Mouse (Mus musculus) intestine, embryonic 14.5 days (tissue): ENCODE data around the gene Fmn2. TPM values are rescaled to one million over a fixed set of nuclear protein-coding genes. Genes with fewer than 3 reads are reported as not detected.
A peak's percentile ranks its signal among the peaks of the same experiment; 100 is the strongest.

Experiments
- ATAC-seq: fragments of 200-750 bp; cut with Nextera tagmentation; replicated peaks from 2 replicates; pipeline ENCODE4 v1.8.0; 2017; ENCODE audit warnings: low read depth, moderate number of reproducible peaks, moderate TSS enrichment, moderate library complexity; ENCODE audit not compliant: low FRiP score, low TSS enrichment
- DNase-seq: peaks from one replicate; pipeline ENCODE4 v3.0.0-alpha.2; 2018; ENCODE audit warnings: low spot score
- H3K27ac ChIP-seq: fragments of 300-500 bp; sonication (generic); 2 replicates; pipeline ENCODE4 v1.5.1; 2014; ENCODE audit warnings: low read depth, mild to moderate bottlenecking, control low read depth
- H3K27me3 ChIP-seq: fragments of 300-500 bp; sonication (generic); replicated peaks from 2 replicates; pipeline ENCODE4 v1.6.1; 2014; ENCODE audit warnings: low read length, control low read depth; ENCODE audit not compliant: control insufficient read depth, insufficient read depth
- H3K36me3 ChIP-seq: fragments of 300-500 bp; sonication (generic); 2 replicates; pipeline ENCODE4 v1.6.1; 2014; ENCODE audit warnings: low read length, control low read depth; ENCODE audit not compliant: control insufficient read depth, insufficient read depth
- H3K4me1 ChIP-seq: fragments of 300-500 bp; sonication (generic); replicated peaks from 2 replicates; pipeline ENCODE4 v1.6.1; 2014; ENCODE audit warnings: low read length, control low read depth, mixed read lengths; ENCODE audit not compliant: control insufficient read depth, insufficient read depth
- H3K4me2 ChIP-seq: fragments of 300-500 bp; sonication (generic); 2 replicates; pipeline ENCODE4 v1.6.1; 2014; ENCODE audit warnings: low read length
- H3K4me3 ChIP-seq: fragments of 300-500 bp; sonication (generic); 2 replicates; pipeline ENCODE4 v1.5.1; 2014; ENCODE audit warnings: low read depth, low read length, control low read depth, mixed read lengths
- H3K9ac ChIP-seq: fragments of 300-500 bp; sonication (generic); 2 replicates; pipeline ENCODE4 v1.6.1; 2014; ENCODE audit warnings: mild to moderate bottlenecking, low read length
- H3K9me3 ChIP-seq: fragments of 300-500 bp; sonication (generic); 2 replicates; pipeline ENCODE4 v1.6.1; 2016; ENCODE audit warnings: low read length, control low read depth; ENCODE audit not compliant: control insufficient read depth
- WGBS: fragments of 180-500 bp; shearing (Covaris S2); extraction: QIAGEN DNeasy Blood & Tissue Kit; methylation state at CpG from one replicate; pipeline ENCODE4 v1.1.7; 2014; 5-methylcytosine and 5-hydroxymethylcytosine counted together
- polyA plus RNA-seq: library from polyadenylated mRNA; unstranded; fragments of >200 nt; fragmentation: Nextera tagmentation; extraction: Ambion mirVana; gene quantifications from 2 replicates; pipeline ENCODE4 v1.2.1, GENCODE M21; 2014

The Fmn2 gene
- polyA plus RNA-seq, 1 experiment from 2014 or later: 2.1 TPM

GRCm38 (mm10) chr1:174623054-174623453 lies 121.4 kb downstream of the Fmn2 start:
- ATAC-seq (no peak), DNase-seq (peak; percentile 58)
- H3K4me2 ChIP-seq: no peak overlapping the region
- WGBS: 22% methylated on average over 3 of the region's 3 CpGs
- H3K9me3 ChIP-seq: no peaks in the 10 kb centered on the region
- no peaks in the 10 kb centered on the region for H3K27me3 ChIP-seq
- H3K27ac ChIP-seq: no peak overlapping the region
- H3K9ac ChIP-seq: no peak overlapping the region
- H3K4me3 ChIP-seq: no peak overlapping the region
- H3K36me3 ChIP-seq: no peaks in the 10 kb centered on the region
- no peaks in the 10 kb centered on the region for H3K4me1 ChIP-seq

- no peaks in the 10 kb centered on the region for H3K4me1 ChIP-seq
- no peaks in the 10 kb centered on the region for H3K36me3 ChIP-seq
- no peak overlapping the region for H3K4me2 ChIP-seq
- no peak overlapping the region for H3K4me3 ChIP-seq
- ATAC-seq (no peak), DNase-seq (no peak)
- H3K27me3 ChIP-seq: no peaks in the 10 kb centered on the region
- no peaks in the 10 kb centered on the region for H3K9me3 ChIP-seq
- WGBS: 68% methylated on average over 1 of the region's 1 CpGs
- no peak overlapping the region for H3K9ac ChIP-seq
- H3K27ac ChIP-seq: no peak overlapping the region
Measured at GRCm38 (mm10) chr1:174630074-174630473, 128.4 kb downstream of the Fmn2 start.

GRCm38 (mm10) chr1:174636291-174636690 lies 134.7 kb downstream of the Fmn2 start:
- 96% methylated on average over 4 of the region's 4 CpGs for WGBS
- no peaks in the 10 kb centered on the region for H3K27me3 ChIP-seq
- no peak for ATAC-seq
- H3K36me3 ChIP-seq: no peaks in the 10 kb centered on the region
- H3K27ac ChIP-seq: no peak overlapping the region
- H3K4me3 ChIP-seq: no peak overlapping the region
- no peaks in the 10 kb centered on the region for H3K9me3 ChIP-seq
- no peak overlapping the region for H3K9ac ChIP-seq
- no peak overlapping the region for H3K4me2 ChIP-seq
- no peaks in the 10 kb centered on the region for H3K4me1 ChIP-seq
- no peak for DNase-seq

GRCm38 (mm10) chr1:174637564-174638085 lies 136.0 kb downstream of the Fmn2 start:
- Histone ChIP-seq H3K27ac (no peak overlapping the region), H3K36me3 (no peaks in the 10 kb centered on the region), H3K4me2 (no peak overlapping the region), H3K4me3 (no peak overlapping the region), H3K27me3 (no peaks in the 10 kb centered on the region), H3K4me1 (no peaks in the 10 kb centered on the region), H3K9ac (no peak overlapping the region), H3K9me3 (no peaks in the 10 kb centered on the region)
- no peak for DNase-seq
- ATAC-seq: no peak
- WGBS: 82% methylated on average over 6 of the region's 6 CpGs

GRCm38 (mm10) chr1:174640901-174641300 lies 139.3 kb downstream of the Fmn2 start:
- no peak overlapping the region for H3K27ac ChIP-seq
- no peak overlapping the region for H3K9ac ChIP-seq
- H3K4me2 ChIP-seq: no peak overlapping the region
- ATAC-seq (no peak), DNase-seq (no peak)
- no peaks in the 10 kb centered on the region for H3K36me3 ChIP-seq
- H3K4me1 ChIP-seq: no peaks in the 10 kb centered on the region
- H3K4me3 ChIP-seq: no peak overlapping the region
- no peaks in the 10 kb centered on the region for H3K27me3 ChIP-seq
- 87% methylated on average over 1 of the region's 1 CpGs for WGBS
- H3K9me3 ChIP-seq: no peaks in the 10 kb centered on the region

- no peaks in the 10 kb centered on the region for H3K4me1 ChIP-seq
- ATAC-seq: no peak
- 84% methylated on average over 5 of the region's 5 CpGs for whole genome bisulfite sequencing
- no peaks in the 10 kb centered on the region for H3K36me3 ChIP-seq
- no peak overlapping the region for H3K4me3 ChIP-seq
- H3K4me2 ChIP-seq: no peak overlapping the region
- no peak for DNase-seq
- no peak overlapping the region for H3K27ac ChIP-seq
- H3K9me3 ChIP-seq: no peaks in the 10 kb centered on the region
- no peaks in the 10 kb centered on the region for H3K27me3 ChIP-seq
- H3K9ac ChIP-seq: no peak overlapping the region
Measured at GRCm38 (mm10) chr1:174643431-174644010, 141.9 kb downstream of the Fmn2 start.

- no peaks in the 10 kb centered on the region for H3K27me3 ChIP-seq
- no peaks in the 10 kb centered on the region for H3K9me3 ChIP-seq
- no peak overlapping the region for H3K4me3 ChIP-seq
- H3K4me1 ChIP-seq: 0 out of 2 replicates have a peak, but pooled peaks cover under 1% of the 10 kb centered on the region
- no peak overlapping the region for H3K9ac ChIP-seq
- no peak overlapping the region for H3K27ac ChIP-seq
- H3K36me3 ChIP-seq: no peaks in the 10 kb centered on the region
- no peak overlapping the region for H3K4me2 ChIP-seq
- 90% methylated on average over 11 of the region's 11 CpGs for WGBS
- DNase-seq: no peak
- no peak for ATAC-seq
Measured at GRCm38 (mm10) chr1:174649421-174649826, 147.8 kb downstream of the Fmn2 start.

- H3K4me1 ChIP-seq: peaks cover 6% of the 10 kb centered on the region; the same call in 1 of the 2 replicates
- no peaks in the 10 kb centered on the region for H3K27me3 ChIP-seq
- H3K4me2 ChIP-seq: no peak overlapping the region
- no peak for ATAC-seq
- no peak overlapping the region for H3K27ac ChIP-seq
- no peak overlapping the region for H3K4me3 ChIP-seq
- no peaks in the 10 kb centered on the region for H3K36me3 ChIP-seq
- no peak overlapping the region for H3K9ac ChIP-seq
- no peaks in the 10 kb centered on the region for H3K9me3 ChIP-seq
- no peak for DNase-seq
- 36% methylated on average over 5 of the region's 5 CpGs for WGBS
Measured at GRCm38 (mm10) chr1:174654565-174654964, 152.9 kb downstream of the Fmn2 start.

- no peaks in the 10 kb centered on the region for H3K9me3 ChIP-seq
- no peaks in the 10 kb centered on the region for H3K36me3 ChIP-seq
- DNase-seq (no peak), ATAC-seq (no peak)
- no peak overlapping the region for H3K4me2 ChIP-seq
- H3K27me3 ChIP-seq: no peaks in the 10 kb centered on the region
- no peak overlapping the region for H3K9ac ChIP-seq
- no peak overlapping the region for H3K4me3 ChIP-seq
- H3K4me1 ChIP-seq: peaks cover 6% of the 10 kb centered on the region; the same call in 1 of the 2 replicates
- 74% methylated on average over 9 of the region's 9 CpGs for WGBS
- H3K27ac ChIP-seq: no peak overlapping the region
Measured at GRCm38 (mm10) chr1:174655354-174655753, 153.7 kb downstream of the Fmn2 start.
